Mouse (Mus musculus) kidney, postnatal 4 days (tissue): ENCODE data around the gene Mup4.
"Not testable (repeated sequence)": the region's sequence is repeated elsewhere in the genome, so short reads cannot be mapped to it uniquely, and the experiment has no call there.

ENCODE experiments used
- DNase-seq, 2 experiments: peaks; one replicate each; pipeline ENCODE4 v3.0.0; 2021; ENCODE audit warnings: mixed read lengths in 2 of 2

The Mup4 gene

GRCm38 (mm10) chr4:59960610-59961009, at the start of gene Mup4:
Mup4 (minus strand) TSS chr4:59960710.
- no peak for DNase-seq

- DNase-seq, result not testable (repeated sequence)
Observed at GRCm38 (mm10) chr4:59997894-59998293, 37.4 kb upstream of the Mup4 start.

GRCm38 (mm10) chr4:59963405-59964344, 3.2 kb upstream of the Mup4 start, which contains the start of gene Mup6:
Mup6 (plus strand) TSS chr4:59964294.
- DNase-seq, result no peak

GRCm38 (mm10) chr4:59937543-59937942, 23.0 kb downstream of the Mup4 start:
- no peak for DNase-seq

- peak; percentile 8 to 35 for DNase-seq
Observed at GRCm38 (mm10) chr4:59932505-59933281, 27.8 kb downstream of the Mup4 start.

GRCm38 (mm10) chr4:59928347-59928746, 32.2 kb downstream of the Mup4 start:
- DNase-seq, result peak; percentile 71 to 82

- no peak for DNase-seq
Observed at GRCm38 (mm10) chr4:59927666-59928065, 32.8 kb downstream of the Mup4 start.

- DNase-seq, result no peak
Observed at GRCm38 (mm10) chr4:59925082-59925481, 35.4 kb downstream of the Mup4 start.

GRCm38 (mm10) chr4:59917966-59918365, 42.5 kb downstream of the Mup4 start:
- no peak for DNase-seq

- DNase-seq, result peak; percentile 33 to 52
Observed at GRCm38 (mm10) chr4:59914608-59915403, 45.7 kb downstream of the Mup4 start, which contains the start of gene Slc46a2. Slc46a2 (minus strand) TSS chr4:59915056.

- DNase-seq, result no peak
Observed at GRCm38 (mm10) chr4:59908785-59909184, 51.7 kb downstream of the Mup4 start.

GRCm38 (mm10) chr4:59907657-59908230, 52.8 kb downstream of the Mup4 start:
- DNase-seq, result peak; percentile 25 to 28

- no peak for DNase-seq
Observed at GRCm38 (mm10) chr4:59907092-59907491, 53.4 kb downstream of the Mup4 start.
